ENCODE assay signal across 26 mouse cellular contexts in the genomic region with DNA sequence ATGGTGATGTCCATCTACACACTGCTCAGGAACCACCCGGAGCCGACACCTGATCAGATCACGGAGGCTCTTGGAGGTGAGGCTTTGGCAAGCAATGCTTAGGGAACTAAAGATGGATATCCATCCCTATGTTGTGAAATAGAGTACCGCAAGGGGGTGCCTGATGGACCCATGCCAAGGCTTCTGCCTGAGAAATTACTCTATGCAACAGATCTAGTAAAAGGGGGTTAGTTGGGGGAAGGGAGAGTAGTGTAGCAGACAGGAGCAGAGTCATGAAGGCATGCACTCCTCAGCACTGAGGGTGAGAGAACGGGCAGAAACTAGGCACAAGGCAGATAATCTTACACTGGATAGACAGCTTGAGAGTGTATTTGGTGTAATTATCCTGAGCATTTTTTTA. TPM values are rescaled to one million over a fixed set of nuclear protein-coding genes. Genes with fewer than 3 reads are reported as not detected.
DNase-seq lines count a peak whose midpoint lies in the region; ATAC-seq and TF ChIP-seq lines count a peak whose summit lies in the region.
"Had no signal": no experiment of that assay in that cellular context is flagged by ENCODE, and none has a peak within 500 bp of the region (broad histone marks: within the 10 kb centered on the region; RNA-seq: fewer than 3 reads in every experiment).

No protein-coding gene starts in this region.

- no peak overlapping the region for H3K4me2 ChIP-seq in midbrain, postnatal 0 days (ENCODE audit: low read depth, low read length, poor library complexity, severe bottlenecking)
- H3K4me2 ChIP-seq in midbrain, embryonic 11.5 days, result no peak overlapping the region
- H3K4me2 ChIP-seq in embryonic facial prominence, embryonic 14.5 days (ENCODE audit: low read depth, low read length), result 0 out of 2 replicates have a peak overlapping the region, but pooled peaks have one; percentile 12
- H3K4me2 ChIP-seq: hindbrain, embryonic 14.5 days; limb, embryonic 13.5 days; midbrain, embryonic 13.5 days; neural tube, embryonic 13.5 days had no signal

- no peak overlapping the region for H3K4me3 ChIP-seq in heart, embryonic 10.5 days
- H3K4me3 ChIP-seq in midbrain, postnatal 0 days (ENCODE audit: low read depth, low read length), result no peak overlapping the region
- no peak overlapping the region for H3K4me3 ChIP-seq in midbrain, embryonic 11.5 days (ENCODE audit: low read depth, low read length)
- H3K4me3 ChIP-seq in embryonic facial prominence, embryonic 14.5 days (ENCODE audit: low read depth, low read length), result no peak overlapping the region
- H3K4me3 ChIP-seq: erythroblast, embryonic 14.5 days; limb, embryonic 13.5 days; midbrain, embryonic 13.5 days; neural tube, embryonic 13.5 days had no signal

- no peaks in the 10 kb centered on the region for H3K27me3 ChIP-seq in heart, embryonic 10.5 days (ENCODE audit: insufficient read depth, poor library complexity, severe bottlenecking)
- no peaks in the 10 kb centered on the region for H3K27me3 ChIP-seq in midbrain, postnatal 0 days (ENCODE audit: insufficient read depth, low read length)
- no peaks in the 10 kb centered on the region for H3K27me3 ChIP-seq in midbrain, embryonic 11.5 days (ENCODE audit: control insufficient read depth, insufficient read depth, low read length)
- no peaks in the 10 kb centered on the region for H3K27me3 ChIP-seq in embryonic facial prominence, embryonic 14.5 days (replicated peaks; ENCODE audit: control insufficient read depth, insufficient read depth, low read length)
- H3K27me3 ChIP-seq: limb, embryonic 13.5 days; midbrain, embryonic 13.5 days; neural tube, embryonic 13.5 days had no signal

- H3K27ac ChIP-seq in heart, embryonic 10.5 days, result no peak overlapping the region
- no peak overlapping the region for H3K27ac ChIP-seq in midbrain, postnatal 0 days (ENCODE audit: low read depth, low read length)
- H3K27ac ChIP-seq in midbrain, embryonic 11.5 days (ENCODE audit: low read depth, low read length), result no peak overlapping the region
- no peak overlapping the region for H3K27ac ChIP-seq in embryonic facial prominence, embryonic 14.5 days (replicated peaks; ENCODE audit: low read depth, low read length)
- H3K27ac ChIP-seq: hindbrain, embryonic 14.5 days; limb, embryonic 13.5 days; liver, embryonic 14.5 days; midbrain, embryonic 13.5 days; neural tube, embryonic 13.5 days; stomach, postnatal 0 days had no signal

- TF ChIP-seq CTCF in midbrain, postnatal 0 days (IDR thresholded peaks at IDR 0.05), result no peak

- no peaks in the 10 kb centered on the region for H3K36me3 ChIP-seq in heart, embryonic 10.5 days
- H3K36me3 ChIP-seq in midbrain, postnatal 0 days (ENCODE audit: insufficient read depth, low read length), result no peaks in the 10 kb centered on the region
- H3K36me3 ChIP-seq in midbrain, embryonic 11.5 days (ENCODE audit: control insufficient read depth, insufficient read depth, low read length), result no peaks in the 10 kb centered on the region
- H3K36me3 ChIP-seq in embryonic facial prominence, embryonic 14.5 days (ENCODE audit: control insufficient read depth, insufficient read depth, low read length), result no peaks in the 10 kb centered on the region
- H3K36me3 ChIP-seq: G1E; limb, embryonic 13.5 days; midbrain, embryonic 13.5 days; neural tube, embryonic 13.5 days had no signal

- peak; percentile 3 for DNase-seq in cerebellum, adult 9-11 months
- no peak for DNase-seq in cerebellum, adult 9-10 months
- peak; percentile 48 for DNase-seq in heart, embryonic 10.5 days (ENCODE audit: low spot score)
- DNase-seq in heart, postnatal 36 days, result no peak
- DNase-seq in midbrain, postnatal 0 days (ENCODE audit: low spot score), result peak; percentile 7
- DNase-seq in midbrain, embryonic 11.5 days (ENCODE audit: low spot score, missing footprints), result no peak
- peak; percentile 73 for DNase-seq in embryonic facial prominence, embryonic 14.5 days (ENCODE audit: low spot score)
- DNase-seq in gastrocnemius, adult 18-20 months (ENCODE audit: low spot score), result no peak
- DNase-seq: adrenal gland, postnatal 14 days; gastrocnemius, postnatal 36 days; kidney, adult 8-10 months; kidney, postnatal 14 days; layer of hippocampus, adult 9-11 months; lung, postnatal 10 days; right cerebral cortex, postnatal 25 days; thymus, postnatal 14 days had no signal

- no peak for ATAC-seq in midbrain, postnatal 0 days (ENCODE audit: low FRiP score)
- ATAC-seq in midbrain, embryonic 11.5 days (ENCODE audit: low FRiP score), result no peak
- ATAC-seq in embryonic facial prominence, embryonic 14.5 days (ENCODE audit: low read depth), result peak; percentile 79
- ATAC-seq: midbrain, embryonic 13.5 days had no signal

- WGBS in heart, embryonic 10.5 days, result 75% methylated on average over 5 of the region's 5 CpGs
- WGBS in midbrain, postnatal 0 days, result 87% methylated on average over 5 of the region's 5 CpGs
- WGBS in midbrain, embryonic 11.5 days, result 91% methylated on average over 5 of the region's 5 CpGs
- 46% methylated on average over 5 of the region's 5 CpGs for WGBS in embryonic facial prominence, embryonic 14.5 days

- H3K9ac ChIP-seq in midbrain, postnatal 0 days (replicated peaks; ENCODE audit: low read length, poor library complexity, severe bottlenecking), result no peak overlapping the region
- no peak overlapping the region for H3K9ac ChIP-seq in midbrain, embryonic 11.5 days (ENCODE audit: low read length)
- no peak overlapping the region for H3K9ac ChIP-seq in embryonic facial prominence, embryonic 14.5 days (ENCODE audit: low read depth, low read length)
- H3K9ac ChIP-seq: hindbrain, embryonic 14.5 days; limb, embryonic 13.5 days; liver, embryonic 14.5 days; midbrain, embryonic 13.5 days; neural tube, embryonic 13.5 days had no signal

- peaks cover 13% of the 10 kb centered on the region for H3K4me1 ChIP-seq in heart, embryonic 10.5 days
- no peaks in the 10 kb centered on the region for H3K4me1 ChIP-seq in midbrain, postnatal 0 days (ENCODE audit: insufficient read depth, low read length)
- H3K4me1 ChIP-seq in midbrain, embryonic 11.5 days (ENCODE audit: control insufficient read depth, insufficient read depth, low read length), result no peaks in the 10 kb centered on the region
- peaks cover 23% of the 10 kb centered on the region for H3K4me1 ChIP-seq in embryonic facial prominence, embryonic 14.5 days (ENCODE audit: control insufficient read depth, insufficient read depth, low read length)
- H3K4me1 ChIP-seq: neural tube, embryonic 13.5 days had no signal

- intact Hi-C loops in heart, postnatal 36 days (cut with DNase I), result no loop called here

- H3K9me3 ChIP-seq in heart, embryonic 10.5 days, result no peaks in the 10 kb centered on the region
- no peaks in the 10 kb centered on the region for H3K9me3 ChIP-seq in midbrain, postnatal 0 days (ENCODE audit: low read length)
- no peaks in the 10 kb centered on the region for H3K9me3 ChIP-seq in midbrain, embryonic 11.5 days (ENCODE audit: control insufficient read depth, low read length)
- H3K9me3 ChIP-seq in embryonic facial prominence, embryonic 14.5 days (ENCODE audit: control insufficient read depth, low read length), result no peaks in the 10 kb centered on the region
- H3K9me3 ChIP-seq: G1E; limb, embryonic 13.5 days; midbrain, embryonic 13.5 days; neural tube, embryonic 13.5 days had no signal

RNA-seq across cellular contexts. Expression of gene Aox4, which starts 11.7 kb away (rescaled TPM):
- 1.1 and 2.7 TPM in 2 replicates for polyA plus RNA-seq in heart, embryonic 10.5 days (2016; fragmentation: Nextera tagmentation; extraction: Ambion mirVana)
- not detected for total RNA-seq in heart, postnatal 36 days (2021)
- 0.05 and 0.71 TPM in 2 replicates for total RNA-seq in midbrain, postnatal 0 days (2014; rRNA removed)
- polyA plus RNA-seq in midbrain, postnatal 0 days (2015; fragmentation: Nextera tagmentation; extraction: Ambion mirVana), result 0.21 and 0.45 TPM in 2 replicates
- polyA plus RNA-seq in midbrain, embryonic 11.5 days (2014; fragmentation: Nextera tagmentation; extraction: Ambion mirVana), result not detected in 2 replicates
- polyA plus RNA-seq in embryonic facial prominence, embryonic 14.5 days (2014; fragmentation: Nextera tagmentation; extraction: Ambion mirVana), result 3.9 and 6.6 TPM in 2 replicates
- total RNA-seq in gastrocnemius, adult 18-20 months (2021), result under 1 TPM in 1 of 2 experiments, not detected in 1; 0.07 TPM
- total RNA-seq: heart, postnatal 25 days; megakaryocyte progenitor cell, adult 5-6 weeks had no signal
- polyA plus RNA-seq: erythroblast, embryonic 14.5 days had no signal

RNA-seq across cellular contexts. Expression of gene Aox2, which starts 56.2 kb away (rescaled TPM):
- 0.05 TPM in 1 of 2 replicates, not detected in the other for polyA plus RNA-seq in heart, embryonic 10.5 days (2016; fragmentation: Nextera tagmentation; extraction: Ambion mirVana)
- not detected for total RNA-seq in heart, postnatal 36 days (2021)
- 0.16 TPM in 1 of 2 replicates, not detected in the other for total RNA-seq in midbrain, postnatal 0 days (2014; rRNA removed)
- polyA plus RNA-seq in midbrain, postnatal 0 days (2015; fragmentation: Nextera tagmentation; extraction: Ambion mirVana), result 0.05 TPM in 1 of 2 replicates, not detected in the other
- polyA plus RNA-seq in midbrain, embryonic 11.5 days (2014; fragmentation: Nextera tagmentation; extraction: Ambion mirVana), result not detected in 2 replicates
- polyA plus RNA-seq in embryonic facial prominence, embryonic 14.5 days (2014; fragmentation: Nextera tagmentation; extraction: Ambion mirVana), result 1.2 and 1.4 TPM in 2 replicates
- under 1 TPM; 0.05 to 0.14 TPM for total RNA-seq in gastrocnemius, adult 18-20 months (2021)
- total RNA-seq: heart, postnatal 25 days; megakaryocyte progenitor cell, adult 5-6 weeks had no signal
- polyA plus RNA-seq: erythroblast, embryonic 14.5 days had no signal

Comparison
In these comparisons a context has a peak if more than half of its experiments do, and no peak if none do; other contexts are left out.
1. DNase-seq: peak in cerebellum, adult 9-11 months (single experiment), heart, embryonic 10.5 days (single experiment), midbrain, postnatal 0 days (single experiment) and embryonic facial prominence, embryonic 14.5 days (single experiment); none in cerebellum, adult 9-10 months (single experiment), heart, postnatal 36 days (0 of 2), midbrain, embryonic 11.5 days (single experiment) and gastrocnemius, adult 18-20 months (single experiment).